Mouse (Mus musculus) CH12.LX (cell line): ENCODE results near the gene Adi1. TPM values are rescaled to one million over a fixed set of nuclear protein-coding genes. Genes with fewer than 3 reads are reported as not detected.

ENCODE experiments used
- DNase-seq: peaks from one replicate; pipeline ENCODE4 v3.0.0-alpha.2; 2013; ENCODE audit errors: extremely low read depth
- H3K27ac ChIP-seq: 2 replicates; pipeline ENCODE4 v1.5.1; 2012; ENCODE audit warnings: low read depth, mild to moderate bottlenecking, control low read depth, moderate library complexity; ENCODE audit not compliant: insufficient read depth
- H3K27me3 ChIP-seq: replicated peaks from 2 replicates; pipeline ENCODE3; 2012; ENCODE audit warnings: inconsistent platforms
- H3K36me3 ChIP-seq, 2 experiments: replicated peaks in 1 of 2; 2 replicates each; pipeline versions ENCODE3 to v1.6.1; 2012; ENCODE audit warnings: inconsistent platforms in 1 of 2, low read length in 1 of 2, mild to moderate bottlenecking in 1 of 2, mixed read lengths in 1 of 2, moderate library complexity in 1 of 2; ENCODE audit not compliant: control insufficient read depth in 1 of 2, insufficient read depth in 1 of 2
- H3K4me1 ChIP-seq, 2 experiments: 2 replicates each; pipeline ENCODE4 v1.6.1; 2012; ENCODE audit warnings: inconsistent platforms in 1 of 2, moderate library complexity in 1 of 2; ENCODE audit not compliant: insufficient read depth in 2 of 2, control insufficient read depth in 1 of 2
- H3K4me2 ChIP-seq: 2 replicates; pipeline ENCODE4 v1.6.1; 2012; ENCODE audit warnings: low read depth, mild to moderate bottlenecking, control low read depth; ENCODE audit not compliant: poor library complexity, insufficient read depth, severe bottlenecking
- H3K4me3 ChIP-seq, 3 experiments: fragments of 150-350 bp in 1 of 3; sonication (generic) in 1 of 3; replicated peaks in 1 of 3; 2 replicates each; pipeline versions ENCODE3 to v1.5.1; 2011 to 2012; ENCODE audit warnings: low read depth in 2 of 3, low read length in 2 of 3, mild to moderate bottlenecking in 2 of 3, moderate library complexity in 2 of 3, control low read depth in 1 of 3, improper control_type of control experiment in 1 of 3, inconsistent platforms in 1 of 3, mixed read lengths in 1 of 3; ENCODE audit not compliant: poor library complexity in 1 of 3
- H3K79me2 ChIP-seq: replicated peaks from 2 replicates; pipeline ENCODE4 v1.6.1; 2012; ENCODE audit warnings: mild to moderate bottlenecking, moderate library complexity; ENCODE audit not compliant: control insufficient read depth, poor library complexity, insufficient read depth, severe bottlenecking; ENCODE audit errors: extremely low read depth
- H3K9ac ChIP-seq: 2 replicates; pipeline ENCODE4 v1.6.1; 2012; ENCODE audit warnings: low read depth, mild to moderate bottlenecking, control low read depth, moderate library complexity; ENCODE audit not compliant: insufficient read depth
- H3K9me3 ChIP-seq: replicated peaks from 2 replicates; pipeline ENCODE3; 2012; ENCODE audit warnings: low read length, inconsistent platforms, mixed read lengths
- BHLHE40 ChIP-seq: IDR thresholded peaks from 2 replicates; pipeline ENCODE4 v1.6.1; 2011; ENCODE audit warnings: mild to moderate bottlenecking, low read depth, low read length, improper control_type of control experiment
- ELF1 ChIP-seq: IDR thresholded peaks from 2 replicates; pipeline ENCODE4 v1.6.1; 2014; ENCODE audit warnings: low read depth, mild to moderate bottlenecking, inconsistent platforms, low read length, improper control_type of control experiment
- ETS1 ChIP-seq: conservative IDR thresholded peaks from 2 replicates; pipeline ENCODE4 v1.6.1; 2012; ENCODE audit warnings: low read depth, mild to moderate bottlenecking, inconsistent platforms, low read length, improper control_type of control experiment, moderate library complexity
- IRF4 ChIP-seq: IDR thresholded peaks from 2 replicates; pipeline ENCODE4 v1.6.1; 2014; ENCODE audit warnings: low read depth, mild to moderate bottlenecking, inconsistent platforms, low read length, improper control_type of control experiment
- JUN ChIP-seq: IDR thresholded peaks from 2 replicates; pipeline ENCODE4 v1.6.1; 2011; ENCODE audit warnings: low read depth, mild to moderate bottlenecking, low read length, improper control_type of control experiment, moderate library complexity; ENCODE audit not compliant: insufficient read depth
- JUND ChIP-seq: conservative IDR thresholded peaks from 2 replicates; pipeline ENCODE4 v1.6.1; 2011; ENCODE audit warnings: low read depth, low read length, improper control_type of control experiment
- MXI1 ChIP-seq: IDR thresholded peaks from 2 replicates; pipeline ENCODE4 v1.6.1; 2011; ENCODE audit warnings: mild to moderate bottlenecking, low read depth, low read length, improper control_type of control experiment
- MYC ChIP-seq: IDR thresholded peaks from 2 replicates; pipeline ENCODE4 v1.6.1; 2011; ENCODE audit warnings: low read depth, mild to moderate bottlenecking, improper control_type of control experiment, low read length
- PAX5 ChIP-seq: IDR thresholded peaks from 2 replicates; pipeline ENCODE4 v1.6.1; 2012; ENCODE audit warnings: low read length, inconsistent platforms, mixed read lengths
- RAD21 ChIP-seq: IDR thresholded peaks from 2 replicates; pipeline ENCODE4 v1.6.1; 2011; ENCODE audit warnings: low read depth, mild to moderate bottlenecking, low read length, improper control_type of control experiment, moderate library complexity
- SIN3A ChIP-seq: IDR thresholded peaks from 2 replicates; pipeline ENCODE4 v1.6.1; 2012; ENCODE audit warnings: low read length, improper control_type of control experiment, inconsistent platforms
- SMC3 ChIP-seq: IDR thresholded peaks from 2 replicates; pipeline ENCODE4 v1.6.1; 2011; ENCODE audit warnings: low read depth, low read length, improper control_type of control experiment
- ZMIZ1 ChIP-seq: IDR thresholded peaks from 2 replicates; pipeline ENCODE4 v1.6.1; 2012; ENCODE audit warnings: low read depth, mild to moderate bottlenecking, inconsistent platforms, low read length, improper control_type of control experiment
- dilution Hi-C: fragments of 300-500 bp; cut with MboI; formaldehyde crosslinking; loops from 2 replicates; pipeline ENCODE4 v1.14.3; 2020; ENCODE audit warnings: low sequenced_read_pairs; ENCODE audit not compliant: extremely low pct_unique_long_range_greater_than_20kb, extremely low pct_ligation_motif_present
- in situ Hi-C: fragments of 300-500 bp; cut with MboI; formaldehyde crosslinking; loops from 3 replicates; pipeline ENCODE4 v1.14.3; 2019; ENCODE audit warnings: low sequenced_read_pairs, low pct_ligation_motif_present, low pct_unique_long_range_greater_than_20kb, mixed read lengths
- polyA plus RNA-seq: library from polyadenylated mRNA; unstranded; fragments of >175 nt; gene quantifications from 2 replicates; pipeline ENCODE4 v1.2.1, GENCODE M21; 2012; ENCODE audit warnings: low read depth; ENCODE audit not compliant: insufficient read length
- total RNA-seq, 2 experiments: library from RNA; depleted of rRNA; stranded (reverse); fragments of 300-350 nt in 1 of 2; fragments of >200 nt in 1 of 2; gene quantifications; 2 replicates each; pipeline ENCODE4 v1.2.3; 2012 to 2014

The Adi1 gene
- total and polyA plus RNA-seq, 3 experiments = 27.7 to 58.3 (median 37.5) TPM

DNA sequence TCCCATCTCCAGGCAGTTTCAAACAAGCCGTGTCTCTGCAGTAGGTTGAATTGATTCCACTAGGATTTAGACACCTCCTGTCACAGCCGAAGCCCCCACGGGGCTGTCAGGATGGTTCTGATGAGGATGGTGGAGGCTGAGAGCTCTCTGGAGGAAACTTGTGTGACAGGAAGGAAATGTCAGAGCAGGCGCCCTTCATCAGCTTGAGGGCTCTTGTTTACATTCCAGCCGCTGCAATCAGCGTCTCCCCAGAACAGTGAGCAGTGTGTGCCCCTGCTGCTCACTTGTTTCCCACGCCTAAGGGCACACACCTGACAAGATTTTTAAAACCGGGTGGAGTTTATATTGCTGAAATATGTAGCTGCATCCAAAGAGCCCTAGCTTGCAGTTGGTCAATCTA is 7.7 kb upstream of the Adi1 start (continued):
- TF ChIP-seq BHLHE40 (no peak), MYC (no peak)

DNA sequence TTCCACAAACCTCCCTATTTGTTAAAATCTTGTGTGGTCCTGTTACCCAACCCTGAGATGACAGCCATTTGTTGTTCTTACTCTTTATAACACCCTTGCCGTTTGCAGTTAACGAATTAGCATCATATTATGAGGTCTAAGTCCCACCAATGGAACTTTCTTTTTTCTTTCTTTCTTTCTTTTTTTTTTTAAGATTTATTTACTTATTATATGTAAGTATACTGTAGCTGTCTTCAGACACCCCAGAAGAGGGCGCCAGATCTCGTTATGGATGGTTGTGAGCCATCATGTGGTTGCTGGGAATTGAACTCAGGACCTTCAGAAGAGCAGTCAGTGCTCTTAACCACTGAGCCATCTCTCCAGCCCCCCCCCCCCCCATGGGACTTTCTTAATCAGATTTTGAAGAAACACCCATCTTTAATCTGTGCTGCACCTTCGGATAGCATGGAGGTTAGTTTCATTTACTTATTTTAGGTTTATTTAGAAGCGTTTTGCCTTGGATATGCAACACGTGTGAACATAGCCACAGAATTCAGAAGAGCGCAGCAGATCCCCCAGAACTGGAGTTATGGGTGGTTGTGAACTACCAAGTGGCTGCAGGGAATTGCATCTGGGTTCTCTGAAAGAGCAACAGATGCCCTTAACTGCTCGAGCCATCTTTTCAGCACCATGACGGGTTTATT is 852 bp upstream of the Adi1 start:
- peaks cover 14% of the 10 kb centered on the region for H3K79me2 ChIP-seq
- no peak overlapping the region for H3K27ac ChIP-seq
- TF ChIP-seq ZMIZ1 = no peak
- TF ChIP-seq ETS1 = no peak
- no peak for TF ChIP-seq ELF1
- TF ChIP-seq RAD21 = no peak
- no peak for TF ChIP-seq IRF4
- no peak for TF ChIP-seq JUN
- TF ChIP-seq, all 38 proteins: peak for 0
- dilution Hi-C loops = no loop called here
- H3K4me1 ChIP-seq = peaks cover 0 to 11% of the 10 kb centered on the region in 2 experiments
- H3K36me3 ChIP-seq = peaks cover 18 to 20% of the 10 kb centered on the region in 2 experiments
- no peaks in the 10 kb centered on the region for H3K27me3 ChIP-seq
- peak overlapping the region in 1 of 3 experiments; percentile 85 for H3K4me3 ChIP-seq
- no peak overlapping the region for H3K9ac ChIP-seq
- peak overlapping the region; percentile 64; the same call in 1 of the 2 replicates for H3K4me2 ChIP-seq
- in situ Hi-C loops = no loop called here
- no peak for DNase-seq
- no peaks in the 10 kb centered on the region for H3K9me3 ChIP-seq

DNA sequence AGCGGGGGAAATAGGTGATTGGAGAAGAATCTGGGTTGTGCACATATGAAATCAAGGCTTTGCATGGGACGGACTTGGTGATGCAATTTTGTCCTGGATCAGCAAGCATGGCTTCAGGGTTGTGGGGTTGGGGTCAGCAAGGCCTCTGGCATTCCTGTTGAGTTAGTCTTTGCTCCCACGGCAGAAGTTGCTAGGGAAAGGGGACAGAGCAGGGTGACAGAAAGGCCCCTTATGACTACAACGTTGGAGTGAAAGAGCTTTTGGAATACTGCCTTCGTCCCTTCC is 836 bp downstream of the Adi1 start:
- Histone ChIP-seq H3K9ac (peak overlapping the region; percentile 79), H3K36me3 (peaks cover 30 to 37% of the 10 kb centered on the region in 2 experiments), H3K4me1 (peaks cover 0 to 11% of the 10 kb centered on the region in 2 experiments; a peak in 3 of 4 replicates), H3K4me2 (peak overlapping the region; percentile 64), H3K79me2 (peaks cover 14% of the 10 kb centered on the region), H3K27ac (peak overlapping the region; percentile 85), H3K9me3 (no peaks in the 10 kb centered on the region), H3K4me3 (peak overlapping the region; percentile 70 to 85 (median 78)), H3K27me3 (no peaks in the 10 kb centered on the region)
- in situ Hi-C loops (no loop called here), dilution Hi-C loops (no loop called here)
- TF ChIP-seq SIN3A (0 out of 2 replicates have a peak, but pooled peaks have one; percentile 5), PAX5 (no peak)
- no peak for DNase-seq

DNA sequence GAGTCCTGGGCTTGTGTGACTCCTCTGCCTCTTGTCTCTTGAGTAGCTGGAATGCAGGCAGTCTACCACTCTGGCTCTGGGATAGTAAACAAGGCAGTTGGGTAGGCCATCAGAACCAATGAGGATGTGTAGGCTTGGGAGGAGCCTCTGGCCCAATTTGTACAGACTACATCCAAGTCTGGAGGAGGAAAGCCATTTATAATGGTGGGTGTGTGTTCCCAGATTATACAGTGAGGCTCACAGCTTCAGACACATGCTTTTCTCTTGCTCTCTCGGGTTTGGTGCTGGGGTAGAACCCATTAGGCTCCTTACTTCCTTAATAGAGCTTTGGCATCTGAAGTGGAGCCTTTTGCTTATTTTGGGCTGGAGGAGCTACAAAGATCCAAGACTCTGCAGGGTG is 9.6 kb downstream of the Adi1 start:
- Histone ChIP-seq H3K27me3 (no peaks in the 10 kb centered on the region), H3K9me3 (no peaks in the 10 kb centered on the region), H3K4me3 (no peak overlapping the region), H3K27ac (no peak overlapping the region), H3K4me1 (no peaks in the 10 kb centered on the region), H3K4me2 (no peak overlapping the region)
- DNase-seq = no peak
- in situ Hi-C loops = no loop called here
- TF ChIP-seq BHLHE40 (no peak), JUND (no peak), SMC3 (no peak), MXI1 (no peak), RAD21 (no peak)
- TF ChIP-seq, all 38 proteins: peak for 0
- Histone ChIP-seq H3K36me3 (peaks cover 40 to 87% of the 10 kb centered on the region in 2 experiments), H3K9ac (no peak overlapping the region), H3K79me2 (no peaks in the 10 kb centered on the region)
- dilution Hi-C loops = no loop called here
